Mouse (Mus musculus) lung, embryonic 16.5 days (tissue): Measurements from ENCODE around the gene Srp54a. TPM values are rescaled to one million over a fixed set of nuclear protein-coding genes. Genes with fewer than 3 reads are reported as not detected.
A peak's percentile ranks its signal among the peaks of the same experiment; 100 is the strongest.
"Not testable (repeated sequence)": the region's sequence is repeated elsewhere in the genome, so short reads cannot be mapped to it uniquely, and the experiment has no call there.

ENCODE experiments used
- ATAC-seq: fragments of 200-750 bp; cut with Nextera tagmentation; 2 replicates; pipeline ENCODE4 v1.8.0; 2017; ENCODE audit warnings: low read depth, mild to moderate bottlenecking, moderate library complexity
- H3K27ac ChIP-seq: fragments of 300-500 bp; sonication (generic); 2 replicates; pipeline ENCODE4 v1.5.1; 2014; ENCODE audit warnings: mild to moderate bottlenecking, control low read depth, low read length
- H3K27me3 ChIP-seq: fragments of 300-500 bp; sonication (generic); 2 replicates; pipeline ENCODE4 v1.6.1; 2014; ENCODE audit warnings: low read depth, low read length, mixed read lengths; ENCODE audit not compliant: control insufficient read depth, insufficient read depth
- H3K36me3 ChIP-seq: fragments of 300-500 bp; sonication (generic); 2 replicates; pipeline ENCODE4 v1.6.1; 2014; ENCODE audit warnings: low read length; ENCODE audit not compliant: control insufficient read depth, insufficient read depth
- H3K4me1 ChIP-seq: fragments of 300-500 bp; sonication (generic); replicated peaks from 2 replicates; pipeline ENCODE4 v1.6.1; 2014; ENCODE audit warnings: low read length, mixed read lengths; ENCODE audit not compliant: control insufficient read depth, insufficient read depth
- H3K4me2 ChIP-seq: fragments of 300-500 bp; sonication (generic); 2 replicates; pipeline ENCODE4 v1.6.1; 2014; ENCODE audit warnings: low read depth, low read length, control low read depth
- H3K4me3 ChIP-seq: fragments of 300-500 bp; sonication (generic); 2 replicates; pipeline ENCODE4 v1.5.1; 2014; ENCODE audit warnings: mild to moderate bottlenecking, low read length, control low read depth
- H3K9ac ChIP-seq: fragments of 300-500 bp; sonication (generic); 2 replicates; pipeline ENCODE4 v1.6.1; 2014; ENCODE audit warnings: low read length, control low read depth
- H3K9me3 ChIP-seq: fragments of 300-500 bp; sonication (generic); 2 replicates; pipeline ENCODE4 v1.6.1; 2016; ENCODE audit warnings: low read length; ENCODE audit not compliant: control insufficient read depth
- WGBS: fragments of 180-500 bp; shearing (Covaris S2); extraction: QIAGEN DNeasy Blood & Tissue Kit; methylation state at CpG from one replicate; pipeline ENCODE4 v1.1.7; 2014; 5-methylcytosine and 5-hydroxymethylcytosine counted together
- polyA plus RNA-seq: library from polyadenylated mRNA; unstranded; fragments of >200 nt; fragmentation: Nextera tagmentation; extraction: Ambion mirVana; gene quantifications from 2 replicates; pipeline ENCODE4 v1.2.1, GENCODE M21; 2015

The Srp54a gene
- 169 and 177 TPM in 2 replicates for polyA plus RNA-seq

- peak; percentile 98 for ATAC-seq
- H3K27ac ChIP-seq, result peak within 1 kb of the TSS; percentile 89
- WGBS, result under 1% methylated on average over 57 of the region's 60 CpGs
- peak within 1 kb of the TSS; percentile 61 for H3K4me2 ChIP-seq
- not testable (repeated sequence) for H3K27me3 ChIP-seq, H3K4me1 ChIP-seq, H3K36me3 ChIP-seq, H3K9me3 ChIP-seq
- peak within 1 kb of the TSS; percentile 81 for H3K9ac ChIP-seq
- H3K4me3 ChIP-seq, result peak within 1 kb of the TSS; percentile 69
Observed at GRCm38 (mm10) chr12:55079726-55080600, at the start of gene Srp54a, which contains the start of gene 2700097O09Rik. Srp54a (plus strand) TSS chr12:55080262. 2700097O09Rik (minus strand) TSS chr12:55080110.

GRCm38 (mm10) chr12:55041011-55041410 lies 39.1 kb upstream of the Srp54a start:
- H3K9ac ChIP-seq, result no peak overlapping the region
- H3K27me3 ChIP-seq, result no peaks in the 10 kb centered on the region
- H3K9me3 ChIP-seq, result no peaks in the 10 kb centered on the region
- H3K27ac ChIP-seq, result no peak overlapping the region
- H3K36me3 ChIP-seq, result no peaks in the 10 kb centered on the region
- 58% methylated on average over 15 of the region's 15 CpGs for whole genome bisulfite sequencing
- no peaks in the 10 kb centered on the region for H3K4me1 ChIP-seq
- H3K4me3 ChIP-seq, result no peak overlapping the region
- ATAC-seq, result no peak
- no peak overlapping the region for H3K4me2 ChIP-seq

- ATAC-seq, result no peak
- no peaks in the 10 kb centered on the region for H3K27me3 ChIP-seq
- no peaks in the 10 kb centered on the region for H3K9me3 ChIP-seq
- H3K4me3 ChIP-seq, result no peak overlapping the region
- H3K4me2 ChIP-seq, result no peak overlapping the region
- peaks cover 1% of the 10 kb centered on the region; the same call in 1 of the 2 replicates for H3K4me1 ChIP-seq
- no peak overlapping the region for H3K27ac ChIP-seq
- no peak overlapping the region for H3K9ac ChIP-seq
- WGBS, result 90% methylated on average over 8 of the region's 8 CpGs
- H3K36me3 ChIP-seq, result no peaks in the 10 kb centered on the region; the same call in 1 of the 2 replicates
Observed at GRCm38 (mm10) chr12:55049731-55050353, 30.2 kb upstream of the Srp54a start.

GRCm38 (mm10) chr12:55051210-55052173 lies 28.6 kb upstream of the Srp54a start:
- no peak for ATAC-seq
- WGBS, result 86% methylated on average over 8 of the region's 8 CpGs
- peaks cover 4% of the 10 kb centered on the region; the same call in 1 of the 2 replicates for H3K4me1 ChIP-seq
- H3K27ac ChIP-seq, result no peak overlapping the region
- H3K4me2 ChIP-seq, result no peak overlapping the region
- H3K9me3 ChIP-seq, result no peaks in the 10 kb centered on the region
- no peaks in the 10 kb centered on the region for H3K27me3 ChIP-seq
- H3K4me3 ChIP-seq, result no peak overlapping the region
- H3K36me3 ChIP-seq, result no peaks in the 10 kb centered on the region; the same call in 1 of the 2 replicates
- no peak overlapping the region for H3K9ac ChIP-seq

- no peak overlapping the region for H3K9ac ChIP-seq
- no peak for ATAC-seq
- peaks cover 4% of the 10 kb centered on the region; the same call in 1 of the 2 replicates for H3K4me1 ChIP-seq
- no peaks in the 10 kb centered on the region for H3K27me3 ChIP-seq
- H3K4me2 ChIP-seq, result no peak overlapping the region
- no peaks in the 10 kb centered on the region for H3K9me3 ChIP-seq
- 89% methylated on average over 7 of the region's 7 CpGs for WGBS
- H3K27ac ChIP-seq, result no peak overlapping the region
- H3K4me3 ChIP-seq, result no peak overlapping the region
- H3K36me3 ChIP-seq, result no peaks in the 10 kb centered on the region
Observed at GRCm38 (mm10) chr12:55053267-55053666, 26.8 kb upstream of the Srp54a start.

GRCm38 (mm10) chr12:55054551-55055241 lies 25.4 kb upstream of the Srp54a start:
- H3K4me1 ChIP-seq, result peaks cover 4% of the 10 kb centered on the region; the same call in 1 of the 2 replicates
- H3K4me2 ChIP-seq, result no peak overlapping the region
- H3K27ac ChIP-seq, result no peak overlapping the region; the same call in 1 of the 2 replicates
- no peak overlapping the region for H3K4me3 ChIP-seq
- H3K36me3 ChIP-seq, result no peaks in the 10 kb centered on the region
- no peaks in the 10 kb centered on the region for H3K27me3 ChIP-seq
- no peaks in the 10 kb centered on the region for H3K9me3 ChIP-seq
- peak; percentile 58 for ATAC-seq
- 45% methylated on average over 2 of the region's 2 CpGs for WGBS
- no peak overlapping the region for H3K9ac ChIP-seq

- peaks cover 14% of the 10 kb centered on the region for H3K4me1 ChIP-seq
- H3K4me2 ChIP-seq, result no peak overlapping the region
- no peaks in the 10 kb centered on the region for H3K27me3 ChIP-seq
- H3K4me3 ChIP-seq, result no peak overlapping the region
- no peak overlapping the region for H3K9ac ChIP-seq
- no peak for ATAC-seq
- no peaks in the 10 kb centered on the region for H3K36me3 ChIP-seq
- H3K27ac ChIP-seq, result no peak overlapping the region
- WGBS, result 58% methylated on average over 2 of the region's 2 CpGs
- no peaks in the 10 kb centered on the region for H3K9me3 ChIP-seq
Observed at GRCm38 (mm10) chr12:55056703-55057102, 23.4 kb upstream of the Srp54a start.

GRCm38 (mm10) chr12:55058865-55059615 lies 21.0 kb upstream of the Srp54a start:
- H3K27me3 ChIP-seq, result no peaks in the 10 kb centered on the region
- WGBS, result 45% methylated on average over 6 of the region's 6 CpGs
- H3K9me3 ChIP-seq, result no peaks in the 10 kb centered on the region
- peak; percentile 77 for ATAC-seq
- H3K36me3 ChIP-seq, result no peaks in the 10 kb centered on the region
- H3K4me3 ChIP-seq, result no peak overlapping the region
- H3K27ac ChIP-seq, result peak overlapping the region; percentile 65
- H3K4me1 ChIP-seq, result peaks cover 20% of the 10 kb centered on the region
- H3K9ac ChIP-seq, result no peak overlapping the region
- H3K4me2 ChIP-seq, result no peak overlapping the region
